Mouse (Mus musculus) induced T-regulatory cell, adult 2 months (primary cell): ENCODE measurements around the gene Cyfip1.

ENCODE experiments used
- DNase-seq: peaks from one replicate; pipeline ENCODE4 v3.0.0-alpha.2; 2012; ENCODE audit warnings: low read depth

The Cyfip1 gene

GRCm38 (mm10) chr7:55841445-55841844 is at the start of gene Cyfip1:
Cyfip1 (plus strand) TSS chr7:55841745.
- no peak for DNase-seq

GRCm38 (mm10) chr7:55792280-55792679 is 49.3 kb upstream of the Cyfip1 start:
- no peak for DNase-seq

DNA sequence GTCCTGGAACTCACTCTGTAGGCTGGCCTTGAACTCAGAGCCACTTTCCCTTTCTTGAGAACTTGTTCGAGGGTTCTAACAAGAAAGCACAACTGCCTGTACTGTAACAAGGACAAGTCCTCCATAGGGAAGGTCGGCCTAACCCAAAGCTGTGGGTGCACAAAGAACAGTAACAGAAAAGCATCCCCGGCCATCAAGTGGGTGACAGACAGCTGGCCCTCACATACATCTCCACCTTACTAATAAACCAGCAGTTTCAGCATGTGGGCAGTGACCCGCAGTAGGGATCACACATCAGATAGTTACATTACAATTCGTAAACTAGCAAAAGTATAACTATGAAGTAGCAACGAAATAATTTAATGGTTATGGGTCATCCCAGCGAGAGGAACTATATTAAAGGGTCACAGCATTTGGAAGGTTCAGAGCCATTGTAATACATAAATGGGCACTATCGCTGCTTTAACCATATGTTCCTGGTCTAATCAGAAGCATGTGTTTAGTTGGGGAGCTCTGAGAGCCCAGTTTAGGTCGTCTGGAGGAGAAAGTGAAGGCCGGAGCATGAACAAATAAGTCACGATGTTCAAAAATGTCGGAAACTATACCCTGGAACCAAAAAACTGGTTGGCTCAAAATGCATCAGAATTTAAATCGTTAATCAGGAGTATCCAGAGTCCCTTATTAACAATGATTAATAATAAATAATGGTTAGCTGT is 48.2 kb upstream of the Cyfip1 start:
- peak; percentile 4 for DNase-seq

DNA sequence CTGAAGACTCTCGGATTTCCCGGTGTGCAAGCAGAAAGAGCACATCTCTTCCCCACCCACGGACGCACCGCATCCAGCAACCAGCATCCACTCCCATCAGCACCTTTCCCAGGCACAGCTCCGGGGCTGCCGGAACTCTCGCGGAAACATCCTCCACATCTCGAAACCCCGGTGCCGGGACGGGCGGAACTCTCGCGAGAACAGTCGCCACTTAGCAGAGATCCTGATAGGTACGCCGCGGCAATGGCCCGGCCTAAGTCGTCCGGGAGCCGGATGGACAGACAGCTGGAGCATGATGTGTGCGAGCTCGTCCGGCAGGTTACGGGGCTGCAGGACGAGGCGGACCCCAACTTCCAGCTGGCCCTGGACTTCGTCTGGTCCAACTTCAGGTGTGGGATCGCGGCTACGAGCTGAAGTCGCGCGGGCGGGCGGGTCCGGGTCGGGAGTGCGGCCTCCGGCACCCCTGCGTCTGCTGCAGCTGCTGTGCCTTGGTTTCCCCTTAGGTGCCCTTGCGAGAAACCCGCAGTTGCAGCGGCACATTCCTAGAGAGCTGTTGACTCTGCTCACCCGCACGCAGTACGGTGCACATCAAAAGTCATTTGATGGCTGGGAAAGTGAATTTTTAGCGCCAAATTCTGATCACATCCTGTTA is 47.5 kb upstream of the Cyfip1 start, which contains the start of gene Tubgcp5:
TSS of gene Tubgcp5 (plus strand) at position 203 of the 652 bp plus-strand sequence.
- DNase-seq, result peak; percentile 97

DNA sequence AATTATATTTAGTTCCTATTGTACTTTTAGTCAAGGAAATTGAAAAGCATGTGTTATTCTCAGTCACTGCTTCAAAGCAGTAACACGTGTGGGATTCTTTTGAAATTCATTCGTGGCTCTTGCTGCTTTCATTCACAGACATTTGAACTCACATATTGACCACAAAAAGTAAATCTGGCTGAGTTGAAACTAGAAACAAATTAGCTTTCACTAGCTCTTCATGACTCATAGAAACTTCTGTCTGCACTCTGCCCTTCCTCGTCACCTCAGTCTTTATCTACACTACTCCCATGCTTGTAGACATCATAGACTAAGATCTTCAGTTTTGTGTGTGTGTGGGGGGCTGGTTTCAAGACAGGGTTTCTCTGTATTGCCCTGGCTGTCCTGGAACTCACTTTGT is 41.6 kb upstream of the Cyfip1 start:
- DNase-seq, result no peak

GRCm38 (mm10) chr7:55809967-55810366 is 31.6 kb upstream of the Cyfip1 start:
- DNase-seq, result no peak

DNA sequence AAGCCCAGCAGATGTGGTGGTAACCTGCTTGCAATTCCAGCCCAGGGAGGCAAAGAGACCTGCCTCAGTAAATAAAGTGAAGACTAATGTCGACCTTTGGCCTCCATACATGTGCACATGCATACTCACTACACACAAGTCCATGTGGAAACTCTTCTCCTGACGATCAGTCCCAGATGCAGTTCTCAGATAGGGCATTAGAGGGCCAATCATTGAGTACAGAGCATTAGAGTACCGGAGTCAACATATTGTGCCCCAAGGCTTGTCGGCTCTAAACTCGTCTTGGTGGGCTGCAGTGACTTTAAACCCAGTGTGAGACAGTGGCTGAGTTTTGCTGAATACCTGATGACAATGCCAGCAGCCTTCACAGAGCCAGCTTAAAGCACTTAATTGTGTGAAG is 17.1 kb upstream of the Cyfip1 start:
- no peak for DNase-seq

- DNase-seq, result no peak
Observed at GRCm38 (mm10) chr7:55827551-55827950, 14.0 kb upstream of the Cyfip1 start.

GRCm38 (mm10) chr7:55836877-55837276 is 4.7 kb upstream of the Cyfip1 start:
- DNase-seq, result no peak

GRCm38 (mm10) chr7:55841977-55842503 is 495 bp downstream of the Cyfip1 start:
- peak; percentile 74 for DNase-seq

DNA sequence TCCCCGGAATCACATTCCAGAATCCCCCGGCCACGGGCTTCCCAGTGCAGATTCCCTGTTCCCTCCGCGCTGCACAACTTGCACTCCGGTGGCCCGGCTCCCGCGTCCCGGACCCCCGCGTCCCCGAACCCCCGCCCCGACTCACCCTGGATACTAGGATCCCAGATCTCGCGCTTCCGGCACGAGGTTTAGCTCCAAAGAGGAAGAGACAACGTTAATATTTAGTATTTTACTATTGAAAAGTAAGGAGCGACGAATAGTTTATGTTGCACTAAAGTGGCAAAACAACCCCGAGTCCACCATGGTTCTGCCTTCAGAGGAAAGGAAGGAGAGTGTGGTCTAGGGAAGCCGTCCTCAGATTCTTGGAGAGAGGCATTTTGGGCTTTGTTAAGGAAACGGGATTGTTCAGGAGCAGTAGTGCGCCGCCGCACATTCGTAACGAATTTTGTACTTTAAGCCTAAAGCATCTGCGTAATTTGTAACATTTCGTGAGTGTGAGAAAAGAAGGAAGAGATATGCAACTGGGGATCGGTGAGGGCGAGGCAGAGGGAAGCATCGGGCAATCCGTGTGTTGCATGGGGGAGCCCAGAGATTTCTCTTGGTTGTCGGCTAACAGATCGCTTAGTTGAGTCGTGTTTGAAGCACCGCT is 1.1 kb downstream of the Cyfip1 start:
- peak; percentile 35 for DNase-seq

- no peak for DNase-seq
Observed at GRCm38 (mm10) chr7:55846606-55847312, 5.2 kb downstream of the Cyfip1 start.

DNA sequence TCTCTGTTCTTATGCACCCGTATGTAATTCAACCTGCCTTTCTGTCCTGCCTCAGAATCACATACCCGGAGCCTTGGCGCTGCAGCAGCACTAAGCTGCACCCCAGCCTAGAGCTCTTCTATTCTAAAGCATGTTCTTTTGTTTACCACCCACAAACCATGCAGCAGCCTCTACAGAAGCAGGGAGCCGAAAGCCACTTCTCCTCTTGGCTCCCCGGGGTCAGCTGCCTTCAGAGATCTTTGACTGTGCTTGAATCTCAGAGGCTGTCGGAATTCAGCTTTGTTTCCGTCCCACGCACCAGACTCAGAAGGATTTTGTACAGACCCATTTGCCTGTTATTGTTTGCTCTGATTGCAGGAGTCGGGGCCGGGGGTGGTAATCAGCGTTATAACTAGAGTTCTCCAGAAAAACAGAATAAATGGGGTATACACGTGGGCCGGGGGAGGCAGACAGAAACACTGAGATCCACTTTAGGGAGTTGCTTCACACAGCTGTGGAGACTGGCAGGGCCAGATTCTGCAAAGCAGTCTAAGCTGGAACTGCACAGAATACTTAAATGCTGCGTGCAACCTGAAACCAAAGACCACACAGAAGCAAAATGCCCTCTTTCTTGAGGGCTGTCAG is 8.5 kb downstream of the Cyfip1 start:
- no peak for DNase-seq

DNA sequence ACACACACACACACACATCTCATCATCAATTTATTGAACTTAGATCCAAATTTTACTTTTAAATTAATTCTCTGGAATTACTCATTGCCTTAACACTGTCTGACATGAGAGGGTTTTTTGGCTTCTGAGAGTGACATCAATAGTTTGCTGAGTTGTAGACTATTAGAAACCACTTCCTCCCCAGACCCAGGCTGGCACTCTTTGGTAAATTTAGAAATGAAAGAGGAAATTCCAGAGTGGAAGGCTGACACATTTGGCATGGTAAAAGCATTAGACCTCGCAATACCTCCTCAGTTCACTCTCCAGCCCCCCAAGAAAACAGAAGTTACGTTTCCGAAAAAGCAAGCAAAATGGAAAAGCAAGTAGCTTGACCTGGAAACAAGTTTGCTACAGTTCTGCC is 11.2 kb downstream of the Cyfip1 start:
- peak; percentile 21 for DNase-seq

DNA sequence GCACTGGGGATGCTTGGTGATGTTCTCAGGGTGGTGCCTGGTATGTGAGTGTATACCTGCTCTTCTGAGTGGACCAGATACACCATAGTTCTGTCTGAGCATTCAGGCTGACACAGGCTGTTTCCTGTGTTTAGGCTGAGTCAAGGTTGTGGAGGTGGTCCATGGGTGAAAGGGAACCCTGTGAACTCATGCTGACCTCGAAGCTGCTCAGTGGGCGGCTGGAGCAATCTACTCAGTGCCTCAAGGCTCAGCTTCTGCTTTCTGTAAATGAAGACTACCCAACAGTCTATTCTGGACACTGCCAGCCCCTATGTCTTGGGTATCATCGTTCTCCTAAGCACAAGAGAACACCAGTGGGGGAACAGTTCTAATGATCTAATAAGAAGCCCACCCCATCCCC is 14.1 kb downstream of the Cyfip1 start:
- DNase-seq, result no peak

GRCm38 (mm10) chr7:55856741-55857140 is 15.2 kb downstream of the Cyfip1 start:
- DNase-seq, result no peak

GRCm38 (mm10) chr7:55857729-55858128 is 16.2 kb downstream of the Cyfip1 start:
- DNase-seq, result no peak

GRCm38 (mm10) chr7:55858836-55859517 is 17.4 kb downstream of the Cyfip1 start:
- no peak for DNase-seq

- no peak for DNase-seq
Observed at GRCm38 (mm10) chr7:55859518-55859872, 17.9 kb downstream of the Cyfip1 start.

- DNase-seq, result no peak
Observed at GRCm38 (mm10) chr7:55859956-55860355, 18.4 kb downstream of the Cyfip1 start.

GRCm38 (mm10) chr7:55861175-55861574 is 19.6 kb downstream of the Cyfip1 start:
- no peak for DNase-seq
